Mouse (Mus musculus) limb, embryonic 14.5 days (tissue): Measurements from ENCODE around the gene Aknad1. TPM values are rescaled to one million over a fixed set of nuclear protein-coding genes. Genes with fewer than 3 reads are reported as not detected.

Experiments used
- ATAC-seq: fragments of 200-750 bp; cut with Nextera tagmentation; 2 replicates; pipeline ENCODE4 v1.8.0; 2017; ENCODE audit warnings: low read depth, moderate number of reproducible peaks, moderate TSS enrichment; ENCODE audit not compliant: low FRiP score
- DNase-seq: peaks from one replicate; pipeline ENCODE4 v3.0.0-alpha.2; 2015; ENCODE audit warnings: low spot score
- H3K27ac ChIP-seq: fragments of 300-500 bp; sonication (generic); replicated peaks from 2 replicates; pipeline ENCODE4 v1.5.1; 2014; ENCODE audit warnings: low read depth, mild to moderate bottlenecking, low read length, moderate library complexity, mixed read lengths
- H3K27me3 ChIP-seq: fragments of 300-500 bp; sonication (generic); 2 replicates; pipeline ENCODE4 v1.6.1; 2014; ENCODE audit warnings: low read length, mixed read lengths; ENCODE audit not compliant: control insufficient read depth, insufficient read depth
- H3K36me3 ChIP-seq: fragments of 300-500 bp; sonication (generic); 2 replicates; pipeline ENCODE4 v1.6.1; 2014; ENCODE audit warnings: mild to moderate bottlenecking, low read length, moderate library complexity, mixed read lengths; ENCODE audit not compliant: control insufficient read depth, insufficient read depth
- H3K4me1 ChIP-seq: fragments of 300-500 bp; sonication (generic); 2 replicates; pipeline ENCODE4 v1.6.1; 2014; ENCODE audit warnings: antibody characterized with exemption, low read length, mixed read lengths; ENCODE audit not compliant: control insufficient read depth, insufficient read depth
- H3K4me2 ChIP-seq: fragments of 300-500 bp; sonication (generic); replicated peaks from 2 replicates; pipeline ENCODE4 v1.6.1; 2014; ENCODE audit warnings: low read depth, mild to moderate bottlenecking, low read length, moderate library complexity; ENCODE audit not compliant: severe bottlenecking
- H3K4me3 ChIP-seq: fragments of 300-500 bp; sonication (generic); replicated peaks from 2 replicates; pipeline ENCODE4 v1.5.1; 2014; ENCODE audit warnings: low read length
- H3K9ac ChIP-seq: fragments of 300-500 bp; sonication (generic); 2 replicates; pipeline ENCODE4 v1.6.1; 2014; ENCODE audit warnings: mild to moderate bottlenecking, low read depth, low read length, moderate library complexity; ENCODE audit not compliant: severe bottlenecking
- H3K9me3 ChIP-seq: fragments of 300-500 bp; sonication (generic); 2 replicates; pipeline ENCODE4 v1.6.1; 2016; ENCODE audit warnings: low read length; ENCODE audit not compliant: control insufficient read depth
- POLR2A ChIP-seq: fragments of 200-500 bp; IDR thresholded peaks from 2 replicates; pipeline ENCODE4 v1.8.0; 2012; ENCODE audit warnings: inconsistent platforms, mild to moderate bottlenecking, moderate library complexity, borderline replicate concordance; ENCODE audit not compliant: insufficient read depth, insufficient read length; ENCODE audit errors: extremely low read depth
- WGBS: fragments of 180-500 bp; shearing (Covaris S2); extraction: QIAGEN DNeasy Blood & Tissue Kit; methylation state at CpG from one replicate; pipeline ENCODE4 v1.1.7; 2014; 5-methylcytosine and 5-hydroxymethylcytosine counted together
- polyA plus RNA-seq, 2 experiments: library from polyadenylated mRNA; depleted of rRNA in 1 of 2; stranded (reverse) in 1 of 2; unstranded in 1 of 2; fragments of >200 nt; fragmentation: Nextera tagmentation in 1 of 2; extraction: Ambion mirVana in 1 of 2; gene quantifications; 2 replicates each; pipeline versions ENCODE4 v1.2.1 to v1.2.3; 2012 to 2014

The Aknad1 gene
- polyA plus RNA-seq, 2 experiments: 2.2 to 3.6 TPM

GRCm38 (mm10) chr3:108781884-108782270 is 42.4 kb downstream of the Aknad1 start:
- H3K4me3 ChIP-seq: no peak overlapping the region
- H3K9ac ChIP-seq: no peak overlapping the region
- 63% methylated on average over 5 of the region's 5 CpGs for WGBS
- no peak for TF ChIP-seq POLR2A
- no peaks in the 10 kb centered on the region for H3K36me3 ChIP-seq
- peak; percentile 42; the same call in 1 of the 2 replicates for ATAC-seq
- peak; percentile 60 for DNase-seq
- H3K4me2 ChIP-seq: no peak overlapping the region
- H3K9me3 ChIP-seq: peaks cover 7% of the 10 kb centered on the region; the same call in 1 of the 2 replicates
- H3K27me3 ChIP-seq: no peaks in the 10 kb centered on the region
- peak overlapping the region; percentile 80 for H3K27ac ChIP-seq
- peaks cover 24% of the 10 kb centered on the region for H3K4me1 ChIP-seq

DNA sequence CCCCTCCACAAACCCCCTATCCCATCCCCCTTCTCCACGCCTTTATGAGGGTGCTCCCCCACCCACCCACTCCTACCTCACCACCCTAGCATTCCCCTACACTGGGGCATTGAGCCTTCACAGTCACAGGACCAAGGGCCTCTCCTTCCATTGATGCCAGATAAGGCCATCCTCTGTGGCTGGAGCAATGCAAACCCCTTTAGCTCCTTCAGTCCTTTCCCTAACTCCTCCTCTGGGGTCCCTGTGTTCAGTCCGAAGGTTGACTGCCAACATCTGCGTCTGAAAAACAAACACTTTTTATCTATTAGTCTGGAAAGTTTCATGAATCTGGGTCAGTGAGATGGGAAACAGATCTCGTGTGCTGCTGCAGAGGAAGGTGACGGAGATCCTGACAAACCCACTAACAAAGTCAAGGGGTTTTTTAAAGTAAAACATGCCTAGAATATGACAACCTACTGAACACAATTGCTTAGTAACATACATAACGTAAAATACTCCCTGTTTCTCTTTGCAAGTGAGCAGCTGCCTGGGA is 43.0 kb downstream of the Aknad1 start:
- H3K4me3 ChIP-seq: no peak overlapping the region
- peaks cover 28% of the 10 kb centered on the region for H3K4me1 ChIP-seq
- no peaks in the 10 kb centered on the region for H3K27me3 ChIP-seq
- H3K4me2 ChIP-seq: no peak overlapping the region
- TF ChIP-seq POLR2A: no peak
- H3K9me3 ChIP-seq: peaks cover 7% of the 10 kb centered on the region; the same call in 1 of the 2 replicates
- peak; percentile 36 for DNase-seq
- H3K9ac ChIP-seq: no peak overlapping the region
- H3K27ac ChIP-seq: peak overlapping the region; percentile 79
- 34% methylated on average over 6 of the region's 6 CpGs for WGBS
- H3K36me3 ChIP-seq: no peaks in the 10 kb centered on the region
- ATAC-seq: 0 out of 2 replicates have a peak, but pooled peaks have one; percentile 11

DNA sequence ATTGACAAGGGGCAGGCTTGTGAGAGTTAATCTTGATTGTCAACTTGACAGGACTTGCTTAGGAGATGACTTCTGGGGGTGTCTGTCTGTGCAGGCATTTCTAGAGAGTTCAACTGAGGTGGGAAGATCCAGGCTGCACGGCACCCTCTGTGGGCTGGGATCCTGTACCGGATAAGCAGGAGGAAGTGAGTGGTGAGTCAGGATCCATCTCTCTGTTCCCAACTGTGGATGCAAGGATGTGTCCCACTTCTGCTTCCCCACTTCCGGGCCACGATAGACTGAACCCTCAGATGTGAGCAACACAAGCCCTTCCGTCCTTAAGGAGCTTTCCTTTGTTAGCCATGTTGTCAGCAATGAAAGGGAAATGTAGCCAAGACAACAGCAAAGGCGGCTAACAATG is 47.1 kb downstream of the Aknad1 start:
- DNase-seq (no peak), ATAC-seq (no peak)
- Histone ChIP-seq H3K4me1 (peaks cover 44% of the 10 kb centered on the region), H3K27me3 (no peaks in the 10 kb centered on the region), H3K9ac (no peak overlapping the region), H3K4me3 (no peak overlapping the region), H3K27ac (no peak overlapping the region), H3K9me3 (peaks cover 7% of the 10 kb centered on the region; the same call in 1 of the 2 replicates), H3K36me3 (no peaks in the 10 kb centered on the region), H3K4me2 (no peak overlapping the region)
- 81% methylated on average over 6 of the region's 6 CpGs for WGBS
- TF ChIP-seq POLR2A: no peak

DNA sequence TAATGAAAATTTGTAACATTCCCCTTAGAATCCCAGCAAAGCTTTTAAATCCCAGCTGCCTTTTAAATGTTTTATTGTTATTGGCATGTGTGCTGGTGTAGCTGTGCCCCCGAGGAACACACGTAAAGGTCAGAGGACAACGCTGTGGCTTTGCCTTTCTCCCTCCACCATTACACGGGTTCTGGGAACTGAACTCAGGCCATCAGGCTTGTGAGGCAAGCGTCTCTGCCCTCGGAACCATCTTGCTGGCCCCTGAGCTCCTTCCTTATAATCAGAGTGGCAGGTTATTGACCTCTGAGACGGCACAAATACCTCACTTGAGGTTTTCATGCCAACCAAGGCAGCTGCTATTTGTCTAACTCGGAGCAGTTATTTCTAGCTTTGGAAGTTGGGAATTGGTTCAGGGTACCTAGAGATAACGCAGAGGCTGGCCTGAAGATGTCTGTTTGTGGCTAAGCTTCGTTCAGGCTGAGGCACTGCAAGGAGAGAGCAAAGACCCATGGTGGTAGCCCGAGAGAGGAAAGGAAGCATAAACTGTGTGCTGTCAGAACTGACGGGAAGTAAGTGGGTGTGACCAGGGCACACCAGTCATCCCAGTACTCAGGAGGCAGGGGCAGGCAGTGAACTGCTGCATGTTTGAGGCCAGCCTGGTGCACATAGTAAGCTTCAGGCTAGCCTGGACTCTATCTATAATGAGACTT is 48.4 kb downstream of the Aknad1 start:
- Histone ChIP-seq H3K4me2 (no peak overlapping the region), H3K9me3 (peaks cover 7% of the 10 kb centered on the region; the same call in 1 of the 2 replicates), H3K4me1 (peaks cover 44% of the 10 kb centered on the region), H3K36me3 (peaks cover 9% of the 10 kb centered on the region; the same call in 1 of the 2 replicates), H3K27ac (peak overlapping the region; percentile 26; the same call in 1 of the 2 replicates), H3K9ac (no peak overlapping the region), H3K4me3 (no peak overlapping the region), H3K27me3 (no peaks in the 10 kb centered on the region)
- 21% methylated on average over 12 of the region's 12 CpGs for WGBS
- no peak for DNase-seq
- no peak for ATAC-seq
- TF ChIP-seq POLR2A: no peak

GRCm38 (mm10) chr3:108788455-108788794 is 49.0 kb downstream of the Aknad1 start:
- Histone ChIP-seq H3K4me3 (no peak overlapping the region), H3K27me3 (no peaks in the 10 kb centered on the region), H3K4me2 (no peak overlapping the region), H3K4me1 (peaks cover 44% of the 10 kb centered on the region), H3K9ac (no peak overlapping the region), H3K9me3 (peaks cover 7% of the 10 kb centered on the region; the same call in 1 of the 2 replicates), H3K27ac (peak overlapping the region; percentile 26; the same call in 1 of the 2 replicates), H3K36me3 (peaks cover 10% of the 10 kb centered on the region; the same call in 1 of the 2 replicates)
- WGBS: 77% methylated on average over 4 of the region's 4 CpGs
- DNase-seq (no peak), ATAC-seq (no peak)
- no peak for TF ChIP-seq POLR2A
